Mouse (Mus musculus) Patski (cell line): ENCODE measurements at regions not wholly inside any gene's neighbourhood (a gene's known extent, or its start where the extent isn't known, plus 50 kb on each side); places are given as distances from the start of the nearest gene placed in this dataset.

Experiments used
- ATAC-seq: fragments of 100-300 bp; one replicate; pipeline ENCODE4 v1.8.0; 2021
- CTCF ChIA-PET: fragments of 350-600 bp; sonication (Branson Sonifier 250); formaldehyde crosslinking; loops from one replicate; lab custom pipeline; 2022; ENCODE audit warnings: inconsistent platforms; lab: Charles Lee
- POLR2A ChIA-PET: fragments of 350-600 bp; sonication (Branson Sonifier 250); formaldehyde crosslinking; loops from one replicate; lab custom pipeline; 2022; ENCODE audit warnings: antibody characterized with exemption, inconsistent platforms; lab: Charles Lee
- DNase-seq: peaks from one replicate; pipeline ENCODE4 v3.0.0-alpha.2; 2011; ENCODE audit warnings: low read depth, low spot score
- H3K27me3 ChIP-seq: fragments of 371-371 bp; one replicate; pipeline ENCODE4 v1.5.1; 2021
- CTCF ChIP-seq: fragments of 100-300 bp; IDR thresholded peaks from one replicate; pipeline ENCODE4 v1.5.1; 2021
- in situ Hi-C: fragments of 300-500 bp; cut with MboI; formaldehyde crosslinking; loops from 3 replicates; pipeline ENCODE4 v1.11.1; 2018; ENCODE audit warnings: low pct_unique_long_range_greater_than_20kb, mixed read lengths

GRCm38 (mm10) chr3:100748727-100749126 is 63.4 kb upstream of the Man1a2 start:
- DNase-seq (no peak), ATAC-seq (no peak)
- POLR2A ChIA-PET: no interaction called here
- CTCF ChIA-PET: interaction anchor here (0.8 to 1.8 kb wide), 5 partner anchors 9 to 159 kb away, joined by 3 to 4 read pairs (median 4); partner anchors contain the start of gene Vtcn1
- TF ChIP-seq CTCF: no peak
- no peaks in the 10 kb centered on the region for H3K27me3 ChIP-seq
- in situ Hi-C loops: no loop called here

GRCm38 (mm10) chr3:100748309-100748691 is 63.0 kb upstream of the Man1a2 start:
- DNase-seq (no peak), ATAC-seq (no peak)
- CTCF ChIA-PET: interaction anchor here (0.8 to 1.8 kb wide), 6 partner anchors 9 to 160 kb away, joined by 3 to 6 read pairs (median 4); partner anchors contain the start of gene Vtcn1
- in situ Hi-C loops: no loop called here
- no peaks in the 10 kb centered on the region for H3K27me3 ChIP-seq
- POLR2A ChIA-PET: no interaction called here
- no peak for TF ChIP-seq CTCF

- ATAC-seq (no peak), DNase-seq (no peak)
- ChIA-PET POLR2A (no interaction called here), CTCF (interaction anchor here (0.8 to 1.8 kb wide), 5 partner anchors 8 to 160 kb away, joined by 3 to 6 read pairs (median 4); partner anchors contain the start of gene Vtcn1)
- TF ChIP-seq CTCF: no peak
- no peaks in the 10 kb centered on the region for H3K27me3 ChIP-seq
- in situ Hi-C loops: no loop called here
These were observed 62.4 kb upstream of the Man1a2 start for GRCm38 (mm10) chr3:100747421-100748308.

GRCm38 (mm10) chr3:100737660-100738059 is 52.4 kb upstream of the Man1a2 start:
- ATAC-seq (no peak), DNase-seq (no peak)
- ChIA-PET CTCF (no interaction called here), POLR2A (no interaction called here)
- TF ChIP-seq CTCF: no peak
- in situ Hi-C loops: no loop called here
- no peaks in the 10 kb centered on the region for H3K27me3 ChIP-seq

- TF ChIP-seq CTCF: no peak
- CTCF ChIA-PET: interaction anchor here (1.6 kb wide), 1 partner anchor 11 kb away, joined by 6 read pairs; no protein-coding TSS in a partner anchor
- in situ Hi-C loops: no loop called here
- POLR2A ChIA-PET: no interaction called here
- H3K27me3 ChIP-seq: no peaks in the 10 kb centered on the region
- DNase-seq (no peak), ATAC-seq (no peak)
These were observed 51.2 kb upstream of the Man1a2 start for GRCm38 (mm10) chr3:100736539-100736938.
